Mouse (Mus musculus) thymus, postnatal 25 days (tissue): ENCODE data around the gene Ttc7.

Experiments
- DNase-seq: peaks from one replicate; pipeline ENCODE4 v3.0.0; 2022

Ttc7 gene

DNA sequence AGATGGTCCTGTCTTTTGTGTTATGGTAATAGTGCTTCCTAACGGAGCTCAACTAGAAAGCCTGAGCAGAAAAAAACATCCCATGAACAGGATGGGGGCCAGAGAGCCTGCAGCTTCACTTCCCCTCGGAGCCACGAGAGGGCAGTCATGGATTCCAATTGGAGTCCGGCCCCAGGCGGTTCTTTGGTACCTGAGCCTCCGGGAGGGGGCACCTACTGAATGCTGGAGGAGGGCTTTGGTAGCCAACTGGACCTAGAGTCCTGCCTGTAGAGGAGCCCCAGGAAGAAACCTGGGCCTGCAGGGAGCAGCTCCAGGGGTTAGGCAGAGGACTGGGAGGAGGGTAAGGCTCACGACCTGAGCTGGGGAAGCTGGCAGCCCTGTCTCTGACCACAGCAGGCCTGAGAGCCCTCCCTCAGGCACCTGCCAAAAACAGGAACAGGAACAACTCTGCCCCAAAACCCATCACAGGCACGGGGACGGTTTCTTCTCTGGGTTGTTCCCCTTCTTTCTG lies 32.4 kb downstream of the Ttc7 start:
- peak; percentile 94 for DNase-seq

- no peak for DNase-seq
Observed at GRCm38 (mm10) chr17:87315891-87316763, 33.4 kb downstream of the Ttc7 start.

DNA sequence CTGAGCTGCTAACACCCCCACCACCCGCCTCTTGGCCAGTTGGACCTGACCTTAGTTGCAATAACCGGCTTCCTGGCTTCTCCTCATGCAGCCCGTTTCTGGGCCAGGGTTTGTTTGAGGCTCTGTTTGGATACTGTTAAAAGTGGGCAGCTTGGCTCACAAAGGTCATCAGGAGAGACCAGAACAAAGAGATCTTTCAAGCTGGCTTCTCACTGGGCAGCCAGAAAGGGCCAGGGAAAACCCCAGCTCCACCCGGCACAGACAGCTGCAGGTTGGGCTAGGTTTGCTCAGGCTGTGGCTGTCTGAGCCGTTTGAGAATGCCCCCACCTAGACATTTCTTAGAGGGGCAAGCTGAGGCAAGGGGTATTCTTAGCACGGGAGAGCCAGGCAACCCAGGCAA lies 34.6 kb downstream of the Ttc7 start:
- DNase-seq, result no peak

DNA sequence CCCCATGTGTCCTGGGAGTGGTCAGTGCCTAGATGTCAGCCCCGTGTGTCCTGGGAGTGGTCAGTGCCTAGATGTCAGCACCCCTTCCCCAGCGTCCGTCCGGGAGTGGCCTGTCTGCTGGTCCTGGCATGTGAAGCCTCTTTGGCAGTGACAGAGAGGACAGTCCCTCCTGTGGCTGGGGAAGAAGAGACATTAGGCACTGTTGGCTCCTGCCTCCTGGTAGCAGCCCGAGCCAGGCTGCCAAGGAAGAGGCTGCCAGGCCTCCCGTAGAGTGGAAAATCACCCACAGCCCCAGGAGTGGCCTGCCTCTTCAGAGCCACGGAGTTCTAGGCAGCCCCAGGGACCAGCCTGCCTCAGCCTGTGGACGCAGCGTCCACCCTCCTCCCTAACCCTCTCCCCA lies 35.3 kb downstream of the Ttc7 start:
- no peak for DNase-seq

DNA sequence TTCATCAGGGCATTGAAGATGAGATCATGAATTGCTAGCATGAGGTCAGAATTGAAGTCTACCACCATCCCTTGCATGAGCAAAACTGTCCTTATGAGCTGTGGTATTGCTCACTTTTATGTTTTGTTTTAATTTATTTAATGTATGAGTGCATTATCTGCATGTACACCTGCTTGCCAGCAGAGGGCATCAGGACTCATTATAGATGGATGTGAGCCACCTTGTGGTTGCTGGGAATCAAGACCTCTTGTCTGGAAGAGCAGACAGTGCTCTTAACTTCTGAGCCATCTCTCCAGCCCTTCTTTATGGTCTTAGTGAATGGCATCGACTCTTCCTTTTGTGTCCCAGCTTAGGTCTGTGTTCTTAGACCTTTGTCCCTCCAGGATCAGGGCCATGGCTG lies 39.0 kb downstream of the Ttc7 start:
- DNase-seq, result no peak

- no peak for DNase-seq
Observed at GRCm38 (mm10) chr17:87323215-87323614, 40.5 kb downstream of the Ttc7 start.

- peak; percentile 57 for DNase-seq
Observed at GRCm38 (mm10) chr17:87325501-87325900, 42.8 kb downstream of the Ttc7 start.

- DNase-seq, result no peak
Observed at GRCm38 (mm10) chr17:87326987-87327386, 44.3 kb downstream of the Ttc7 start.

- no peak for DNase-seq
Observed at GRCm38 (mm10) chr17:87327645-87328044, 45.0 kb downstream of the Ttc7 start.

- DNase-seq, result no peak
Observed at GRCm38 (mm10) chr17:87328177-87328768, 45.6 kb downstream of the Ttc7 start.

- DNase-seq, result no peak
Observed at GRCm38 (mm10) chr17:87329144-87329700, 46.5 kb downstream of the Ttc7 start.

GRCm38 (mm10) chr17:87330250-87330920 lies 47.7 kb downstream of the Ttc7 start:
- no peak for DNase-seq

DNA sequence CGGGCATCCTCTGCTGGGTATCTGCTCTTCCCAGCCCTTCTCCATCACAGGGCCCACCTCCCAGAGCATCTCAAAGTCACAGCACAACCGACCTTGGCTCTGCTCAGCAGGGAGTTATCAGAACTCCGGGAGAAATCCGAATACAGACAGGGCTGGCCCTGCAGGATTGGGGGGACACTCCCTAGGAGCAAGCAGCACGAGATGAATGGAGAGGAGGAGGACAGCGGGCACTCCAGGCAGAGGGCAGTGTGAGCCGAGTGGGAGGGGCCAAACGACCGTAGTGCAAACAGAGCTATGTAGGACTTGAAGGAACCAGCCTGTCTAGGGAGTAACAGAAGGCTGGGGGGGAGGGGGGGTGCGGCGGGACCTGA lies 48.2 kb downstream of the Ttc7 start:
- DNase-seq, result no peak

- DNase-seq, result no peak
Observed at GRCm38 (mm10) chr17:87331336-87332141, 48.9 kb downstream of the Ttc7 start.

GRCm38 (mm10) chr17:87332142-87332815 lies 49.6 kb downstream of the Ttc7 start:
- DNase-seq, result no peak

DNA sequence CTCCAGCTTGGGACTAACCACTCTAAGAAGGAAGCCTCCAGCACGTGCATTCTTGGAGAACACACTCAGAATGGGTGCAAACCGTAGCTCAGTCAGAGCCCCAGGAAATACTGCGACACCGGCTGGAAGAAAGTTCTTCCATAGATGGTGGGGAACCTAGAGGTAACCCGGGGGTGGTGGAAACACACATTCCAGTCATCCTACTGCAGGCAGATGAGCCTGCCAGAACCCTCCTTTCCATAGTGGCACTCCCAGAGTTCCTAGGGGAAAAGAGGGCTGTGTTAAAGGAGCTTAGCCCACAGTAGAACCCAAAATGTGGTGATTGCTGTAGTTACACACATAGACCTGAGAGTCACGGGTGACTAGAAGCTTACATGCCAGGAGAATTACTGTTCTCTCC lies 50.2 kb downstream of the Ttc7 start:
- DNase-seq, result no peak

- no peak for DNase-seq
Observed at GRCm38 (mm10) chr17:87334162-87334561, 51.5 kb downstream of the Ttc7 start.

DNA sequence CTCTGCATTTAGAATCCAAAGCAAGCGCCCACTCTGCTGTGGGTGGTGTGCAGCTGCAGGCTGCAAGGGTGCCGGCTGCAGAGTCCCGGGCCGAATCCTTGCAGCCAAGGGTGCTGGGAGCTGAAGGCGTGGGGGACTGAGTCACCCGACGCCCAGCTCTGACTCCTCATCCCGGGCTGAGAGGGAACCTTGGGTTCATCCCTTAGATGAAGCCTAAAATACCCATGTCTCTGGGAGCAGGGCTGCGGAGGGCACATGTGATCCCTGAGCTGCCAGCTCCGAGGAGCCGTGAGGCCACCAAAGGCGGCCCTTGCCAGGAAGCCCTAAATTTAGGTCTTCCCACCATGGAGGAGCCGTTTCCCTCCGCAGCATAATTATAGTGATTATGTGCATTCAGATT lies 52.5 kb downstream of the Ttc7 start:
- DNase-seq, result no peak

DNA sequence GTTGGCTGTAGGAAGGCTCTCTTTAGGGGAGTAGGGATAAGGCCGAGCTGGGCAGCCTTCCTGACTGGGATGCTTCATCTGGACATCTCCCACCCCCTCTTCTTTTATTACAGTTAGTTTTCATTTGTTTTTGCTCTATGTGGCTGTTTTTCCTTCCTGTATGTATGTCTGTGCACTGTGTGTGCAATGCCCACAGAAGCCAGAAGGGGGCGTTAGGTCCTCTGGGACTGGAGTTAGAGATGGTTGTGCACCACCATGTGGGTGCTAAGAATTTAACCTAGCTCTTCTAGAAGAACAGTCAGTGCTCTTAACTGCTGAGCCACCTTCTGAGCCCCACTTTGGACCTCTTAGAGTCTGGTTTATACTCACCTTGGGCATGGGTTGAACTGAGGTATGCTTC lies 53.0 kb downstream of the Ttc7 start:
- DNase-seq, result no peak

DNA sequence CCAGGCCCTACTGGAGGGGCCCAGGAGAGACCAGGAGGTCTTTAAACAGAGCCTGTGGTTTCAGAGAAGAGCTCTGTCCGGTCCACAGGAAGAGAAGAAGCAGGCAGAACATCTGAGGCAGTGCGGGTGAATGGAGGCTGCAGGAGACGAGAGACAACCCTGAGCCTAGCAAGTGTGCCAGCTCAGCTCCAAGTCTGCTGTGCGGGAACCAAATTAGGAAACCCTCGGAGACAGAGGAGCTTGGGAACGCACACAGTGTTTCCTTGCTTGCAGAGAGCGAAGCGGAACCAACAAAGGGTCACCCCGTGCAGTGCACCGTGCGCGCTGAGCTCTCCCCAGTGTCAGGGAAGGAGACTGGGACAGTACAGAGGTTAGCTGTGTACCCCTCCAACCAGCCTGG lies 54.2 kb downstream of the Ttc7 start:
- DNase-seq, result no peak

- DNase-seq, result no peak
Observed at GRCm38 (mm10) chr17:87337683-87338082, 55.0 kb downstream of the Ttc7 start.

GRCm38 (mm10) chr17:87339122-87339521 lies 56.4 kb downstream of the Ttc7 start:
- no peak for DNase-seq
